Mouse (Mus musculus) fibroblast of lung, adult 2 months (primary cell): ENCODE data around the gene Gm20388.

Experiments
- DNase-seq: peaks from one replicate; pipeline ENCODE4 v3.0.0-alpha.2; 2011; ENCODE audit warnings: low read depth

Gm20388 gene

DNA sequence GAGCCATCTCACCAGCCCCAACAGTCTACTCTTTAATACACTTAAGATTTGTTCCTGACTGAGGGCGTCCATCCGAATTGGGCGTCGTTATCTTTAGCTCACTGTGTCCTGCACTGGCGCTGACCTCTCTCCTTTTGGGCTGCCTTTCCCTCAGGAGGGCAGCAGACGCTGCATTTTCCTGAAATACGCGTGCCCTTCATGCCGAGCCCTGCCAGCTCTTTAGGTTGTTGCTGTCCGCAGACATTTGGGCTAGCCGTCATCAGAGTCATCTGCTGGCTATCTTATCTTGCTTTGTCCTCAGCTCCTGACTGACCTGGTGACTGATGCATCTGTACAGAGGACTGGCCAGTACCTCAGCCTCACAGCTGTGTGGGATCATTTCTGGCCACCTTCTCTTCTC is 3904.7 kb downstream of the Gm20388 start:
- DNase-seq = no peak

DNA sequence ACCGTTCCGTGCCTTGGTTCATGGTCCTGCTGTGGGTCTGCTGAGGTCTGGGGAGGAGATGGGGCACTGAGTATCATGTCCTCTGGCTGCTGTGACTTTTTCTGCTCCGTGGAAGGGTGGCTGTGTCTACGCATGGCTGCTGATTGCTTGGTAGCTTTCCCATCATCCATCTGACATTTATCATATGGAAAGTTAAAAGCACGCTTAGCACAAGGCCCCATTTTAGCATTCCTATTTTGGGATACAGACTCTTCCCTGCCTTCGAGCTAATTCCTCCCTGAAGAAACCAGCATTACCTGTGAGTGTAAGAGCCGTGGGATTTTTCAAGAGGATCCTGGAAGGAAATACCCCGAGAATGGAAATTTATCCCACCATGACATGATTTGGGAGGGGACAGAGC is 3906.3 kb downstream of the Gm20388 start:
- no peak for DNase-seq

DNA sequence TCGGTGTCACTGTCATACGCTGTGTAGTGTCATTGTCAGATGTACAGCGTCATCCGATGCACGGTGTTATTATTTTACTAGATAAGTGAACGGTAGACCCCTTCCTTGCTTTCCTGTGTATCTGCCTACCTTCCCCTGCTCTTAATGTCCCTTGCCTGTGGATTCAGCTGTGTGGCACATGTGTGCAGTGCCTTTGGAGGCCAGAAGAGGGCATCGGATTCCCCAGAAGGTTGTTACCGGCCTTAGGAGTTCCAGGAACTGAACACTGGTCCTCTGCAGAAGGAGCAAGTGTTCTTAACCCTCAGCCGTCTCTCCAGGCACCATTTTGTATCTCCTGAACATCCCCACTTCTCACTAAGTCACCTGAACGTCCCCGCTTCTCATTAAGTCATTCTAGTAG is 3907.1 kb downstream of the Gm20388 start:
- no peak for DNase-seq

DNA sequence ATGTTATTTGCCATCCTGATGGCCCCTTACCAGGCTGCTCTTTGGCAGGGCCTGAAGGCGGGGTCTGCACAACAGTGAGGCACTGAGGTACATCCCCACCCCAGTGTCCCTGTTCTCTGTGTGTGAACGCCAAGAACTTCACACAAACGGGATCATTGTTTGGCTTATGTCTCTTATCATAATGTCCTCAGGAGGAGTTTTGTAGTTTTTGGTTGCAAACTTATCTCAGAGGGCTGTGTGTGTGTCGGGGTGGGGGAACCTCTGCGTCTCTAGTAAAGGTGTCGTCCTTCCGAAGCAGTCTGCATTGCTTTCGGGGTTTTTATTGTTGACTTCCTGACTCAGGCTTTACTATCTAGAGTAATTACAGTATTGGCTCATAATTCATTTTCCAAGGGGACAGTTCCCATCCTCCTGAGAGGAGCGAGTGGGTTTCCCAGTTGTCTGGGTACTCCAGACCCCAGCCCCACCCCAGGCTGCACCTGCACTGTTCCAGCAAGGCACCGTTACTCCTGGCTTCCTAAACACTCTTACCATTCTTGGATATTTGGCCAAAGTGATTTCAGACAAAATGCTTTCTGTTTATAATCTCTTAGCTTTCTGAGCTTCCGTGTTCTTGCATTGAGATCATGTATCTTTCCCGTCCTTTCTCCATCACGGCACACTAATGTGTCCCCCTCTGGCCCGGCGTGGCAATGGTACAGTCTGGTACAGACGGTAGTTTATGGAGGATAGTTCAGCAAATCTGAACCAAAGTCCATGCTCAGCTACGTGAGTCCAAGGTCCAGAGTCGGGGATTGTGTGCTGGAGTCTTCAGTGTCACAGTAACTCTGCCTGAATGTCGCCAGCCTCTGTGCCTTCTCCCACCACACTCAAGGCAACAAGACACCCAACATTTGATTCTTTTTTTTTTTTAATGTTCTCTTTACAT is 3909.3 kb downstream of the Gm20388 start:
- no peak for DNase-seq

- no peak for DNase-seq
Measured at GRCm38 (mm10) chr8:123820780-123821179, 3910.1 kb downstream of the Gm20388 start.

- no peak for DNase-seq
Measured at GRCm38 (mm10) chr8:123823111-123823510, 3912.5 kb downstream of the Gm20388 start.

- no peak for DNase-seq
Measured at GRCm38 (mm10) chr8:123823532-123824123, 3913.0 kb downstream of the Gm20388 start.

DNA sequence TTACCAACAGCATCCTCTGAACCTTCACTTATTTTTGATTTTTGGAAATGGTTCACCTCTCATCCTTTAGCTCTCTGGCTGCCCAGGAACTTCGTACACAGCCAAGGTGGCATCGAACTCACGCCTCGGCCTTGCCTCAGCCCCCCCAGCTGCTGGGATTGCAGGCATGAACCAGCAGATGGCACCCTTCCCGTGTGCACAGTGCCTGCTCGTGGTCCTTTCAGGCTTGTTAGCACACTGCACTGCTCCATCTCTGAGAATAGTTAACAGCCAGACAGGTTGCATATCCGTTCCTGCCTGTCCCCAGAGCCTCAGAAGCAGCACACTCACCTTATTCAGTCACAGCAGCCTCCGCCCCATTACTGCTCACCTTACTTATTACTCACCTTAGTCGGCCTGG is 3915.4 kb downstream of the Gm20388 start:
- no peak for DNase-seq

DNA sequence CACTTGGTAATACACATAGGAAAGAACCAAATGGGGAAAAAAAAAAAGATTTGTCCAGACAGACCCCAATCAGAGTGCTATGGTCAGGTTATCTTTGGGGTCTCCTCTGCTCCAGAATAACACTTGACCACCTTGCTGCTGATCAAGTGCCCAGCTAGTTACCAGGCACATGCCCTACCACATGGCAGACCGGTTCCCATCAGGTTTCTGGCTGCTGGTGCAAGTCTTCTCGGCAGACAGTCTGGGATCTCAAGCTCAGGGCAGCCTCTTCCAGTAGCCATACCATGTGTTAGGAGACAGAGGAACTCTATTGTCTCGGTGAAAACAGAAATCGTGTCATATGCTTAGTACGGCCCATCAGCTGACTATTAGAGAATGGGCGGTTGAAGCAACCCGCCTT is 3916.1 kb downstream of the Gm20388 start:
- no peak for DNase-seq

- no peak for DNase-seq
Measured at GRCm38 (mm10) chr8:123827523-123827922, 3916.9 kb downstream of the Gm20388 start.

- no peak for DNase-seq
Measured at GRCm38 (mm10) chr8:123832757-123833156, 3922.1 kb downstream of the Gm20388 start.

GRCm38 (mm10) chr8:123835451-123835850 is 3924.8 kb downstream of the Gm20388 start:
- no peak for DNase-seq

DNA sequence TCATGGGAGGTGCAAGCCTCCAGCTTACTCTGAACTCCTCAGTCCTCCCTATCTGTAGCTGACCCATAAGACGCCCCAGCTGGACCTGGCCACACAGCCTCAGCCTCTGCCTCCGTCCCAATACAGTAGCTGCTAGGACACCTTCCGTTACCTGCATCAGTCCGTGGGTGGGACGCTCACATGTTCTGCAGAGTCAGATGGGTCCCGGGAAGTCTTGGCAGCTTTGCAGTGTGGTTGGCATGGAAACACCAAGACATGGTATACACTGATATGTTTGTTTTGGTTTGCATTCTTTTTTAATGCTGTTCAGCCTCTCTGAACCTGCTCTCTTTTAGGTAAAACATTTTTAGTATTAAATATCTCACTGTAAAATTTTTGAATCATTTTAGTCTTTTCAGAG is 3925.7 kb downstream of the Gm20388 start:
- no peak for DNase-seq

DNA sequence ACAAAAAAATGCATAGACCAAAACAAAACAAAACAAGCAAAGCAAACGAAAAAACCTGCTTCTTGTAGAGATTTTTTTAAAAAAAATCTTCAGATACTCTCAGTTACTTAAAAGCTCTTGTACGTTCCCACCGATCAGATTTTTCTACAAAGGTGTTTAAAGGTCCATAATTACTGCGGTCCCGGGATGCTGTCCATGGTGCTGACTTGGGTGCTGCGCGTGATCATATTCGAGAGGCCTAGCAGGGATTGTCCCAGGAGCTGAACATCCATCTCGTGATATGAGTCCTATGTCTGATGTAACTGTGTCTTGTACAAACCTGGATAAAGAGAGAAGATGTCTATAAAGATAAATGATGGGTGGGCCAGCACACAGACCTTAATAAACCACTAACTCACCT is 3927.9 kb downstream of the Gm20388 start:
- DNase-seq = no peak

DNA sequence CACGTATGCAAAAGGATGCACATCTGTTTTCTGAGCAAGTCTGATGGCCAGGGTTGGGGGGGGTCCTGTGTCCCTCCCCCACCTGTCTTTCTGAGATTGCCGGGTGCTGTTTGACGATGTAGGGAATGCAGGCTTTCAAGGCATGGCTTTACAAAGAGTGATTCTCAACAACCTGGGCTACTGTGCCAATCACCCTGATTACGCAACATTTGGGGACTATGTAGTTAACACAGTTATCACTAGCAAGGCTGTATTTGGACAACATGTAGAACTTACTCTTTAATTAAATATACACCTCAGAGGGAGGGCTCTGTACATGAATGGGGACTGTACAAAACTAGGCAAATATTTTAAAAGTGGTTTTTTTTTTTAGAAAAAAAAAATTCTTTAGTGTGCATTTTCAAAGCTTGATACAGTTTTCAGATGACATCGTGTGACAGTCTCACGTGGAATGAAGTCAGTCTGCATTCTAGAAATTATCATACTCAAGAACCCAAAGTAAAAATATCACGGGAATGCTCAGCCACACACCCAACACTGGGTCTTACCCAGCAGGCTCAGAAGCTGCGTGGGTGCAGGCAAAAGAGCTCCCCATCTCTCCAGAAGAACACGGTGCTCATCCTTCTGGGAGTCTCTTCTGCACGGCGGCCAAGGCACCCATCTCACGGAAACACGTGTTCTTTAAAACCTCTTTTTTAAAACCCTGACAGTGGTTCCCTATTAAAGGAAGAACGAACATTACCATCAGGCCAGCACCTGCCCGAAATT is 3930.1 kb downstream of the Gm20388 start:
- DNase-seq = no peak

GRCm38 (mm10) chr8:123842086-123842485 is 3931.4 kb downstream of the Gm20388 start:
- no peak for DNase-seq

- no peak for DNase-seq
Measured at GRCm38 (mm10) chr8:123844341-123844740, 3933.7 kb downstream of the Gm20388 start.

- no peak for DNase-seq
Measured at GRCm38 (mm10) chr8:123845114-123845513, 3934.5 kb downstream of the Gm20388 start.

- no peak for DNase-seq
Measured at GRCm38 (mm10) chr8:123845991-123846390, 3935.3 kb downstream of the Gm20388 start.

- DNase-seq = no peak
Measured at GRCm38 (mm10) chr8:123846509-123846908, 3935.9 kb downstream of the Gm20388 start.

DNA sequence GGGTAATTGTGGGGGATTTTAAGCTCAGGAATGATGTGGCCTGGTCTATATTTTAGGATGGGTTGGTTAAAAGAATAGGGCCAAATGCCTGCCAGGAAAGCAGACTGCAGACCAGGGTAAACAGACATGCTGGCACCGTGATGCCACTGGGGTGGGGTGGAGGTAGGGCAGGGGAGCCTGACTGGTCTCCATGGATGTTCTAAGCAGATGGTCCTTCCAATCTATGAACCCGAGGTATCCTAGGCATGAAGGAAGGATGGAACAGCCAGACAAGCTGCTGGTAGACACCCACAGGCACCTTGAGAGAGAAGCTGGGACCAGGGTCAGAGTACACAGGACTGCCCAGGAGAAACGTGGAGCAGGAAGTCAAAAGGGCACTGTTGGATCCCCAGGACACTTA is 3936.9 kb downstream of the Gm20388 start:
- DNase-seq = no peak

DNA sequence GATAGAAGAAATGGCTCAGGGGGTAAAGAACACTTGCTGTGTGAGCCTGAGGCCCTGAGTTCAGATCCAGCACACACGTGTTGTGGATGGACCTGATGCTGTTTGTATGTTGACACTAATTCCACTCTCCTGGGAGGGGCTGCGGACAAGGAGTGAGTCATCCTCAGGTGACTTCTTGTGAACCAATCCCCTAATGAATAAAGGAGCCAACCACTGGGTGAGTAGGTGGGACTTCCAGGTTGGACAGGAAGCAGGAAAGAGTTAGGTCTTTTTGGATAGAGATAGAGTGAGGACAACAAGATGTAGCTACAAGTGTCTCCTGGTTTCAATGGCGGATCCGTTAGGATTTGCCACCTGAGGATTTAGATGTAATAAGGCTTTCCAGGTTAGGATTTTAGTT is 3938.7 kb downstream of the Gm20388 start:
- DNase-seq = no peak

DNA sequence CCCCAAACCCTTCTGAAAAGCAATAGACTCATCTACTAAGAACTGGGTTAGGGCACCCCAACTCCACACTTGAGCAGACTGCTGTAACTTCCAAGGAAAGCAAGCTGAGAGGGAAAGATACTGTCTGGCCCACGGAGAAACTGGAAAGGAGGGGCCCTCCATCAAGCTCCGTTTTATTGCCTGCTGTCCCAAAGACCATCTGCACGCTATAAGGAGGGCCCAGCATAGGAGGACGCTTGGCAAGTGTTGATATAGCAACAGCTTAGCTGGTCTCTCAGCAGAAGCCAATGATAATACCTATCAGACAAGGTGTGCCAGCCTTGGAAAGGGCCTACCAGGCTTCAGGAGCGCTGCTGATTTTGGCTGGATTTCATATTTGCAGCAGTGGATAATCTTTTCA is 3940.9 kb downstream of the Gm20388 start:
- no peak for DNase-seq
